Mouse (Mus musculus) megakaryocyte, embryonic 14.5 days (primary cell): Measurements from ENCODE around the gene Tmigd3.

Source experiments
- FLI1 ChIP-seq: IDR thresholded peaks from 2 replicates; pipeline ENCODE4 v1.6.1; 2012; ENCODE audit warnings: low read length, inconsistent platforms, mixed read lengths
- GATA1 ChIP-seq: IDR thresholded peaks from 3 replicates; pipeline ENCODE4 v1.6.1; 2012; ENCODE audit warnings: mixed read lengths, low read length, inconsistent platforms, borderline replicate concordance

- 0 out of 3 replicates have a peak, but pooled peaks have one; percentile 15 for TF ChIP-seq GATA1
- TF ChIP-seq FLI1, result no peak
Observed at GRCm38 (mm10) chr3:105894601-105895592, 24.2 kb downstream of the Tmigd3 start.
